Mouse (Mus musculus): ENCODE data around the gene Ctla4. TPM values are rescaled to one million over a fixed set of nuclear protein-coding genes. Genes with fewer than 3 reads are reported as not detected.

The Ctla4 gene
- polyA plus RNA-seq, 1 experiment from 2014 or later = not detected

GRCm38 (mm10) chr1:60880116-60880867, 6.5 kb upstream of the Ctla4 start:
- WGBS = 74% methylated on average over 10 of the region's 10 CpGs
- H3K4me2 ChIP-seq (ENCODE audit: low read length) = no peak overlapping the region
- no peaks in the 10 kb centered on the region for H3K27me3 ChIP-seq (replicated peaks; ENCODE audit: control insufficient read depth, insufficient read depth, low read length)
- H3K27ac ChIP-seq (ENCODE audit: low read depth) = no peak overlapping the region
- DNase-seq (ENCODE audit: low spot score) (no peak), ATAC-seq (replicated peaks; ENCODE audit: low FRiP score, low TSS enrichment, low read depth) (no peak)
- H3K36me3 ChIP-seq (ENCODE audit: control insufficient read depth, insufficient read depth, low read length) = no peaks in the 10 kb centered on the region
- H3K9me3 ChIP-seq (ENCODE audit: control insufficient read depth, low read length) = no peaks in the 10 kb centered on the region
- H3K9ac ChIP-seq (ENCODE audit: low read length) = no peak overlapping the region
- no peak overlapping the region for H3K4me3 ChIP-seq (ENCODE audit: low read depth, low read length)
- H3K4me1 ChIP-seq (replicated peaks; ENCODE audit: control insufficient read depth, insufficient read depth, low read length) = no peaks in the 10 kb centered on the region

- no peak for ATAC-seq (replicated peaks; ENCODE audit: low FRiP score, low TSS enrichment, low read depth)
- no peak for DNase-seq (ENCODE audit: low spot score)
- no peak overlapping the region for H3K27ac ChIP-seq (ENCODE audit: low read depth)
- no peaks in the 10 kb centered on the region for H3K36me3 ChIP-seq (ENCODE audit: control insufficient read depth, insufficient read depth, low read length)
- H3K4me1 ChIP-seq (replicated peaks; ENCODE audit: control insufficient read depth, insufficient read depth, low read length) = no peaks in the 10 kb centered on the region
- H3K4me2 ChIP-seq (ENCODE audit: low read length) = no peak overlapping the region
- 69% methylated on average over 2 of the region's 2 CpGs for WGBS
- no peak overlapping the region for H3K4me3 ChIP-seq (ENCODE audit: low read depth, low read length)
- H3K27me3 ChIP-seq (replicated peaks; ENCODE audit: control insufficient read depth, insufficient read depth, low read length) = no peaks in the 10 kb centered on the region
- H3K9ac ChIP-seq (ENCODE audit: low read length) = no peak overlapping the region
- H3K9me3 ChIP-seq (ENCODE audit: control insufficient read depth, low read length) = no peaks in the 10 kb centered on the region
These were observed 4.0 kb upstream of the Ctla4 start for GRCm38 (mm10) chr1:60882792-60883191.

- H3K4me1 ChIP-seq (replicated peaks; ENCODE audit: control insufficient read depth, insufficient read depth, low read length) = no peaks in the 10 kb centered on the region
- H3K36me3 ChIP-seq (ENCODE audit: control insufficient read depth, insufficient read depth, low read length) = no peaks in the 10 kb centered on the region
- H3K9me3 ChIP-seq (ENCODE audit: control insufficient read depth, low read length) = no peaks in the 10 kb centered on the region
- H3K4me2 ChIP-seq (ENCODE audit: low read length) = no peak overlapping the region
- ATAC-seq (replicated peaks; ENCODE audit: low FRiP score, low TSS enrichment, low read depth) (no peak), DNase-seq (ENCODE audit: low spot score) (no peak)
- WGBS = 70% methylated on average over 2 of the region's 2 CpGs
- H3K27me3 ChIP-seq (replicated peaks; ENCODE audit: control insufficient read depth, insufficient read depth, low read length) = no peaks in the 10 kb centered on the region
- no peak overlapping the region for H3K4me3 ChIP-seq (ENCODE audit: low read depth, low read length)
- no peak overlapping the region for H3K9ac ChIP-seq (ENCODE audit: low read length)
- H3K27ac ChIP-seq (ENCODE audit: low read depth) = no peak overlapping the region
These were observed 3.5 kb upstream of the Ctla4 start for GRCm38 (mm10) chr1:60883279-60883678.

- Histone ChIP-seq H3K36me3 (ENCODE audit: control insufficient read depth, insufficient read depth, low read length) (no peaks in the 10 kb centered on the region), H3K4me1 (replicated peaks; ENCODE audit: control insufficient read depth, insufficient read depth, low read length) (no peaks in the 10 kb centered on the region), H3K27me3 (replicated peaks; ENCODE audit: control insufficient read depth, insufficient read depth, low read length) (no peaks in the 10 kb centered on the region), H3K9me3 (ENCODE audit: control insufficient read depth, low read length) (no peaks in the 10 kb centered on the region), H3K9ac (ENCODE audit: low read length) (no peak overlapping the region), H3K4me3 (ENCODE audit: low read depth, low read length) (no peak overlapping the region), H3K27ac (ENCODE audit: low read depth) (no peak overlapping the region), H3K4me2 (ENCODE audit: low read length) (no peak overlapping the region)
- 75% methylated on average over 1 of the region's 1 CpGs for WGBS
- DNase-seq (ENCODE audit: low spot score) (no peak), ATAC-seq (replicated peaks; ENCODE audit: low FRiP score, low TSS enrichment, low read depth) (no peak)
These were observed 2.2 kb upstream of the Ctla4 start for GRCm38 (mm10) chr1:60884611-60885010.

GRCm38 (mm10) chr1:60898127-60898932, 11.5 kb downstream of the Ctla4 start:
- no peak overlapping the region for H3K27ac ChIP-seq (ENCODE audit: low read depth)
- no peak for ATAC-seq (replicated peaks; ENCODE audit: low FRiP score, low TSS enrichment, low read depth)
- no peaks in the 10 kb centered on the region for H3K9me3 ChIP-seq (ENCODE audit: control insufficient read depth, low read length)
- no peak for DNase-seq (ENCODE audit: low spot score)
- WGBS = 77% methylated on average over 5 of the region's 5 CpGs
- no peak overlapping the region for H3K4me3 ChIP-seq (ENCODE audit: low read depth, low read length)
- no peak overlapping the region for H3K9ac ChIP-seq (ENCODE audit: low read length)
- no peaks in the 10 kb centered on the region for H3K36me3 ChIP-seq (ENCODE audit: control insufficient read depth, insufficient read depth, low read length)
- H3K4me2 ChIP-seq (ENCODE audit: low read length) = no peak overlapping the region
- H3K27me3 ChIP-seq (replicated peaks; ENCODE audit: control insufficient read depth, insufficient read depth, low read length) = no peaks in the 10 kb centered on the region
- no peaks in the 10 kb centered on the region for H3K4me1 ChIP-seq (replicated peaks; ENCODE audit: control insufficient read depth, insufficient read depth, low read length)

GRCm38 (mm10) chr1:60898933-60899210, 12.1 kb downstream of the Ctla4 start:
- no peaks in the 10 kb centered on the region for H3K4me1 ChIP-seq (replicated peaks; ENCODE audit: control insufficient read depth, insufficient read depth, low read length)
- 85% methylated on average over 2 of the region's 2 CpGs for WGBS
- no peak overlapping the region for H3K4me3 ChIP-seq (ENCODE audit: low read depth, low read length)
- H3K4me2 ChIP-seq (ENCODE audit: low read length) = no peak overlapping the region
- ATAC-seq (replicated peaks; ENCODE audit: low FRiP score, low TSS enrichment, low read depth) (no peak), DNase-seq (ENCODE audit: low spot score) (no peak)
- no peaks in the 10 kb centered on the region for H3K36me3 ChIP-seq (ENCODE audit: control insufficient read depth, insufficient read depth, low read length)
- no peaks in the 10 kb centered on the region for H3K27me3 ChIP-seq (replicated peaks; ENCODE audit: control insufficient read depth, insufficient read depth, low read length)
- H3K27ac ChIP-seq (ENCODE audit: low read depth) = no peak overlapping the region
- H3K9ac ChIP-seq (ENCODE audit: low read length) = no peak overlapping the region
- H3K9me3 ChIP-seq (ENCODE audit: control insufficient read depth, low read length) = no peaks in the 10 kb centered on the region

- no peak for ATAC-seq (replicated peaks; ENCODE audit: low FRiP score, low TSS enrichment, low read depth)
- no peaks in the 10 kb centered on the region for H3K9me3 ChIP-seq (ENCODE audit: control insufficient read depth, low read length)
- H3K36me3 ChIP-seq (ENCODE audit: control insufficient read depth, insufficient read depth, low read length) = no peaks in the 10 kb centered on the region
- no peaks in the 10 kb centered on the region for H3K27me3 ChIP-seq (replicated peaks; ENCODE audit: control insufficient read depth, insufficient read depth, low read length)
- no peak overlapping the region for H3K27ac ChIP-seq (ENCODE audit: low read depth)
- 80% methylated on average over 3 of the region's 3 CpGs for WGBS
- H3K4me2 ChIP-seq (ENCODE audit: low read length) = no peak overlapping the region
- DNase-seq (ENCODE audit: low spot score) = no peak
- no peak overlapping the region for H3K9ac ChIP-seq (ENCODE audit: low read length)
- H3K4me3 ChIP-seq (ENCODE audit: low read depth, low read length) = no peak overlapping the region
- H3K4me1 ChIP-seq (replicated peaks; ENCODE audit: control insufficient read depth, insufficient read depth, low read length) = no peaks in the 10 kb centered on the region
These were observed 12.4 kb downstream of the Ctla4 start for GRCm38 (mm10) chr1:60899244-60899643.

GRCm38 (mm10) chr1:60902547-60902946, 15.7 kb downstream of the Ctla4 start:
- Histone ChIP-seq H3K27ac (ENCODE audit: low read depth) (no peak overlapping the region), H3K9ac (ENCODE audit: low read length) (no peak overlapping the region), H3K4me1 (replicated peaks; ENCODE audit: control insufficient read depth, insufficient read depth, low read length) (no peaks in the 10 kb centered on the region), H3K36me3 (ENCODE audit: control insufficient read depth, insufficient read depth, low read length) (no peaks in the 10 kb centered on the region), H3K9me3 (ENCODE audit: control insufficient read depth, low read length) (no peaks in the 10 kb centered on the region), H3K4me3 (ENCODE audit: low read depth, low read length) (no peak overlapping the region), H3K27me3 (replicated peaks; ENCODE audit: control insufficient read depth, insufficient read depth, low read length) (no peaks in the 10 kb centered on the region), H3K4me2 (ENCODE audit: low read length) (no peak overlapping the region)
- ATAC-seq (replicated peaks; ENCODE audit: low FRiP score, low TSS enrichment, low read depth) (no peak), DNase-seq (ENCODE audit: low spot score) (no peak)
- WGBS = 74% methylated on average over 6 of the region's 6 CpGs

- DNase-seq (ENCODE audit: low spot score) = no peak
- Histone ChIP-seq H3K36me3 (ENCODE audit: control insufficient read depth, insufficient read depth, low read length) (no peaks in the 10 kb centered on the region), H3K4me1 (replicated peaks; ENCODE audit: control insufficient read depth, insufficient read depth, low read length) (no peaks in the 10 kb centered on the region), H3K9ac (ENCODE audit: low read length) (no peak overlapping the region), H3K4me3 (ENCODE audit: low read depth, low read length) (no peak overlapping the region), H3K4me2 (ENCODE audit: low read length) (no peak overlapping the region), H3K9me3 (ENCODE audit: control insufficient read depth, low read length) (no peaks in the 10 kb centered on the region), H3K27me3 (replicated peaks; ENCODE audit: control insufficient read depth, insufficient read depth, low read length) (no peaks in the 10 kb centered on the region), H3K27ac (ENCODE audit: low read depth) (no peak overlapping the region)
- WGBS = 88% methylated on average over 7 of the region's 7 CpGs
- ATAC-seq (replicated peaks; ENCODE audit: low FRiP score, low TSS enrichment, low read depth) = no peak
These were observed 16.3 kb downstream of the Ctla4 start for GRCm38 (mm10) chr1:60903126-60903525.
